Mouse (Mus musculus) WW6 (cell line): ENCODE results near the gene Pes1.

ENCODE experiments used
- DNase-seq: peaks from one replicate; pipeline ENCODE4 v3.0.0-alpha.2; 2013; ENCODE audit warnings: low read depth, low spot score

The Pes1 gene

GRCm38 (mm10) chr11:3963155-3963554 lies 620 bp upstream of the Pes1 start:
- DNase-seq: no peak

GRCm38 (mm10) chr11:3964416-3965172 lies 819 bp downstream of the Pes1 start:
- no peak for DNase-seq

GRCm38 (mm10) chr11:3969837-3970236 lies 6.1 kb downstream of the Pes1 start:
- DNase-seq: no peak

GRCm38 (mm10) chr11:3970361-3970760 lies 6.6 kb downstream of the Pes1 start:
- no peak for DNase-seq

- no peak for DNase-seq
Observed at GRCm38 (mm10) chr11:3973081-3973480, 9.3 kb downstream of the Pes1 start.

GRCm38 (mm10) chr11:3974311-3974710 lies 10.5 kb downstream of the Pes1 start:
- no peak for DNase-seq

GRCm38 (mm10) chr11:3976678-3977077 lies 12.9 kb downstream of the Pes1 start, which contains the start of gene 4930556J24Rik:
Gene 4930556J24Rik (minus strand): TSS chr11:3976778.
- no peak for DNase-seq

- DNase-seq: no peak
Observed at GRCm38 (mm10) chr11:3978421-3978820, 14.6 kb downstream of the Pes1 start.

- DNase-seq: no peak
Observed at GRCm38 (mm10) chr11:3981536-3981935, 17.8 kb downstream of the Pes1 start.

- no peak for DNase-seq
Observed at GRCm38 (mm10) chr11:3982275-3983209, 18.8 kb downstream of the Pes1 start.

- no peak for DNase-seq
Observed at GRCm38 (mm10) chr11:3983291-3983862, 19.6 kb downstream of the Pes1 start, which contains the start of gene Gal3st1. Gene Gal3st1 (plus strand): TSS chr11:3983636.

GRCm38 (mm10) chr11:3983863-3984745 lies 20.3 kb downstream of the Pes1 start:
- DNase-seq: no peak

- DNase-seq: no peak
Observed at GRCm38 (mm10) chr11:3989748-3990147, 26.0 kb downstream of the Pes1 start.

GRCm38 (mm10) chr11:3993132-3993531 lies 29.4 kb downstream of the Pes1 start:
- DNase-seq: no peak

- DNase-seq: no peak
Observed at GRCm38 (mm10) chr11:3993914-3994313, 30.1 kb downstream of the Pes1 start.

- DNase-seq: no peak
Observed at GRCm38 (mm10) chr11:3995511-3995910, 31.7 kb downstream of the Pes1 start.

- DNase-seq: no peak
Observed at GRCm38 (mm10) chr11:3996840-3997239, 33.1 kb downstream of the Pes1 start.

- DNase-seq: no peak
Observed at GRCm38 (mm10) chr11:3997978-3998720, 34.4 kb downstream of the Pes1 start.

GRCm38 (mm10) chr11:3999547-3999946 lies 35.8 kb downstream of the Pes1 start:
- no peak for DNase-seq

- DNase-seq: no peak
Observed at GRCm38 (mm10) chr11:4001603-4002002, 37.8 kb downstream of the Pes1 start.
